Mouse (Mus musculus): ENCODE results near the gene Rps6ka4.

Gene Rps6ka4

GRCm38 (mm10) chr19:6840475-6841291, at the start of gene Rps6ka4:
Gene Rps6ka4, minus strand, starts transcription at chr19:6840636.
- DNase-seq (ENCODE audit: low spot score), result peak; percentile 51

- peak; percentile 53 for DNase-seq (ENCODE audit: low spot score)
These were observed 37.5 kb upstream of the Rps6ka4 start for GRCm38 (mm10) chr19:6877965-6878364.

- DNase-seq (ENCODE audit: low spot score), result no peak
These were observed 36.4 kb upstream of the Rps6ka4 start for GRCm38 (mm10) chr19:6876799-6877198.

GRCm38 (mm10) chr19:6875834-6876233, 35.4 kb upstream of the Rps6ka4 start:
- DNase-seq (ENCODE audit: low spot score), result no peak

GRCm38 (mm10) chr19:6874257-6874656, 33.8 kb upstream of the Rps6ka4 start:
- DNase-seq (ENCODE audit: low spot score), result no peak

- DNase-seq (ENCODE audit: low spot score), result no peak
These were observed 32.3 kb upstream of the Rps6ka4 start for GRCm38 (mm10) chr19:6872701-6873100.

GRCm38 (mm10) chr19:6871574-6872271, 31.3 kb upstream of the Rps6ka4 start:
- DNase-seq (ENCODE audit: low spot score), result no peak

GRCm38 (mm10) chr19:6869355-6869754, 28.9 kb upstream of the Rps6ka4 start:
- no peak for DNase-seq (ENCODE audit: low spot score)

- DNase-seq (ENCODE audit: low spot score), result no peak
These were observed 21.0 kb upstream of the Rps6ka4 start for GRCm38 (mm10) chr19:6861451-6861850.

- DNase-seq (ENCODE audit: low spot score), result no peak
These were observed 20.3 kb upstream of the Rps6ka4 start for GRCm38 (mm10) chr19:6860706-6861105.

GRCm38 (mm10) chr19:6859971-6860370, 19.5 kb upstream of the Rps6ka4 start:
- DNase-seq (ENCODE audit: low spot score), result no peak

GRCm38 (mm10) chr19:6859032-6859651, 18.7 kb upstream of the Rps6ka4 start:
- DNase-seq (ENCODE audit: low spot score), result no peak

GRCm38 (mm10) chr19:6858031-6858430, 17.6 kb upstream of the Rps6ka4 start, which contains the start of gene Ccdc88b:
Gene Ccdc88b, minus strand, starts transcription at chr19:6858211.
- no peak for DNase-seq (ENCODE audit: low spot score)

- DNase-seq (ENCODE audit: low spot score), result no peak
These were observed 17.1 kb upstream of the Rps6ka4 start for GRCm38 (mm10) chr19:6857391-6858005.

GRCm38 (mm10) chr19:6857003-6857360, 16.5 kb upstream of the Rps6ka4 start:
- no peak for DNase-seq (ENCODE audit: low spot score)

GRCm38 (mm10) chr19:6856281-6857002, 16.0 kb upstream of the Rps6ka4 start:
- no peak for DNase-seq (ENCODE audit: low spot score)

- no peak for DNase-seq (ENCODE audit: low spot score)
These were observed 15.0 kb upstream of the Rps6ka4 start for GRCm38 (mm10) chr19:6855225-6856031.

GRCm38 (mm10) chr19:6854658-6855057, 14.2 kb upstream of the Rps6ka4 start:
- no peak for DNase-seq (ENCODE audit: low spot score)

- DNase-seq (ENCODE audit: low spot score), result no peak
These were observed 13.5 kb upstream of the Rps6ka4 start for GRCm38 (mm10) chr19:6853903-6854302.

GRCm38 (mm10) chr19:6852393-6853305, 12.2 kb upstream of the Rps6ka4 start:
- DNase-seq (ENCODE audit: low spot score), result no peak
